Mouse (Mus musculus) heart, adult 11 months (tissue): ENCODE measurements around the gene Chchd3.
A peak's percentile ranks its signal among the peaks of the same experiment; 100 is the strongest.

Source experiments
- DNase-seq: peaks from one replicate; pipeline ENCODE4 v3.0.0; 2022

Gene Chchd3

DNA sequence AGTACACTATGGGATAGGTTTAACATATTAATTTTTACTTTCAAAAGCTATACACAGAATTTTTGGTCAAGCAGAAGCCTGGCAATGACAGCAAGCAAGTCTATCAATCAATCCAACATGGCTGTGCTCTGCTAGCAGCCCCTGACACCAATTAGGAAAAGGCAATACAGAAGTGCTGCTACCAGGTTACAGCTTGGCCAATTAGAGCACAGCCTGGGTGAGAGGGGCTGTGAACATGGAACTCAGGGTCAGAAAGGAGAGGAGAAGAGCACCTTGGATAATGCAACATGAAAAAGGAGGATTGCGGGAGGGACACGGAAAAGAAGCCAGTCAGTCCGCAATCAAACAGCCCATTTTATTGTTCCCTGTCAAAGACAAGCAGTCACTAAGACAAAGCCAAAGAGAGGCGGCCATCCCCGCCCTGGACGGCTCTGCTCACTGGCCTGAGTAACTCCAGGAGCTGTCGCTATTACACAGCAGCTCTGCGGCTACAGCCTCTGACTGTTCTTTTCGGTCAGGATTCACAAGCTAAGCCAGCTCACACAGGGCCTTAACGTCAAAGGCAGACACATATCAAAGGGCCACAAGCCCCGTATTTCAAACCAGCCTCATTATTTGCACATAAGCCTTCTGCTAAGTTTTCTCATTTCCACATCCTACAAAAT, 128.8 kb downstream of the Chchd3 start:
- peak; percentile 87 for DNase-seq

- peak; percentile 56 for DNase-seq
Observed at GRCm38 (mm10) chr6:32922391-32922790, 137.7 kb downstream of the Chchd3 start.

DNA sequence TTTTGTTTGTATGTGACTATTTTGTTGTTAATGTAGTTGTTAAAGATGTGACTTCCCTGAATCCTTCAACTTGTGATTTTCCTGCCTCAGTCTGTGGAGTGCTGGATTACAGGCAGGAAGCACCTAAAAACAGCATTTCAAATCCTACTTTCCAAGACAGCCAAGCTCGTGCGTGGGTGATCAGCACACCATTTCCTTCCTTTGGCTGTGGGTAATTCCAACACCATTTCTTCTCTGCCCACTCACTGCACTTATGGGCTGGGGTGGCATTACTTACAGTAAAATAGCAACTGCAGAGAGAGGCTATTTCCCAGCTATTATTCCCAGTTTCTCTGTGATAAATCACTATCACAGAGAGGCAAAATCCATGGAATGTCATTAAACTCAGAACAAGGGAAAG, 140.0 kb downstream of the Chchd3 start:
- DNase-seq = no peak

DNA sequence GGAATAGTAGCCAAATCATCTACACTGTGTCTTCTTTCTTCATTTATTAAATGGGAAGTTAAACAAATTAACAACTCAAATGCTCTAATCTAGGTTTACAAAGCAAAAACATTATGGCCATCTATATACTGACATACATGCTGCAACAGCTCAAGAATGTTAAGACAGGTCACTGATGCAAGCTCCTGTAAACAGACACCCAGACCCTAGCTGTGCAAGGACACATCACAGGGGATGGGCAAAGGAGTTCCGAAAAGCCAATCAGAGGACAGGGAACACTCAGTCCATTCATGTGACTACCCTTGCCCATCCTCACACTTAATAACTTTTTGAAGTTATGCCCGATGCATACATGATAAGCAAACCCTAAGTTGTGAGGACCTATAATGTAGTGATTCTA, 149.4 kb downstream of the Chchd3 start:
- no peak for DNase-seq

DNA sequence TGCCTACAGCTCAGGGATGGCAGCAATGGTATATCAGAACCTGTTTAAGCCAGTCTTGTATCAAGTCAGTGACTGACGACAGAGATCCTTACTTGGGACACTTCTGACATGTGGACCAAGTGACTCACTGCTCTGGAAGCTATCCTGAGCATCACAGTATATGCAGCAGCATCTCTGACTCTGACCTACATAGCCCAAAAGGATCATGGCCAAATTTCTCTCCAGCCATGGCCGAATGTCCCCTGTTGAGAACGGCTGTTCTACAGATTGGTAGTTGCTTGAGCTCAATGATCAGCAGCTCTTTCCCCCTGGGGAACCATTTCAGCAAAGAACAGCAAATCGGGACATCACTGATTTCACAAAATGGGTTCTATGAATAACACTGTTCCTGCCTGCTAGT, 161.0 kb downstream of the Chchd3 start:
- DNase-seq = no peak

DNA sequence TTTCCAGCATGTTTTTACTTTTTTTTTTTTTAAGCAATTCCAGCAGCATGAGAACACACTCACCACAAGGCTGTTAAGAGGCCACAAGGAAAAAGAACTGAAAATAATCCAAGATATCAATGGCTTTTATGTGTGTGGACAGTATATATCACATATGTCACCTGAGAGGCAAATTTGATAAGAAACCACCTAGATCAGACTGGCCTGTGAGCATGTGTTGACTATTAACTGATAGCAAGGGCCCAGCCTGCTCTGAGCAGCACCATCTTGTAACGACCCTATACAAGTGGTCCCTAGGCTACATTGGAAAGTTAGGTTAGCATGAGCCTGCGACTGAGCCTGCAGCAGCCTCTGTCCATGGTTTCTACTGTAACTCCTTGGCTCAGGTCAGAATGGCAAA, 166.0 kb downstream of the Chchd3 start:
- no peak for DNase-seq

- DNase-seq = no peak
Observed at GRCm38 (mm10) chr6:32890726-32891125, 169.3 kb downstream of the Chchd3 start.

DNA sequence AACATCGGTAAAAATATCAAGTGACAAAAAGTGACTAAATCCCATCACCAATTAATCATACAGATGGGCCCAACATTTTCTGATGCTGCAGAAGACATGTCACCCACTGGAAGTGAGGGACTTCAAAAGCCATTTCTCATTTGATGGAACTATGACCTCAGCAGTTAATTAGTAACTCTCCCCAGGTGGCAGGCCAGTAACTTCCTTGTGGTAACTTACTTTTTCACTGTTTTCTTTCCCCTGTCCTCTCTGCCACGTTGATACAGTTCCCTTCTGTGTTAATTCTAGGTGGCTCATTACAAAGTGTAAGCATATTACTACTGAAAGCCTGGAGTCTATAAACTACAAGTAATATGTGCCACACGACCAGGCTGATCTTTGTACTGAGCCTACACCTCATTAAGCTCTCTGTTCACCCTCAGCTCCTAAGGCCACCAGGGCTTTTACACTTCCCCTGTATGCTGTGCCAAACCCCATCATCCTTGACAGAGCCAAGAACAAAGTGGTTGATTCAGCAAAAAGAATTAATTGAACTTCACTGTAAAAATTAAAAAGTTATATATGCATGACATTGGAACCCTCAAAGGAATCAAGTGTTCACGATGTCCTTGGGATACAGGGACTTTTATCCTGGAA, 171.0 kb downstream of the Chchd3 start:
- no peak for DNase-seq

GRCm38 (mm10) chr6:32878586-32878985, 181.5 kb downstream of the Chchd3 start:
- no peak for DNase-seq

GRCm38 (mm10) chr6:32874176-32874575, 185.9 kb downstream of the Chchd3 start:
- no peak for DNase-seq

GRCm38 (mm10) chr6:32872805-32873204, 187.3 kb downstream of the Chchd3 start:
- no peak for DNase-seq

GRCm38 (mm10) chr6:32850960-32851359, 209.1 kb downstream of the Chchd3 start:
- DNase-seq = no peak

DNA sequence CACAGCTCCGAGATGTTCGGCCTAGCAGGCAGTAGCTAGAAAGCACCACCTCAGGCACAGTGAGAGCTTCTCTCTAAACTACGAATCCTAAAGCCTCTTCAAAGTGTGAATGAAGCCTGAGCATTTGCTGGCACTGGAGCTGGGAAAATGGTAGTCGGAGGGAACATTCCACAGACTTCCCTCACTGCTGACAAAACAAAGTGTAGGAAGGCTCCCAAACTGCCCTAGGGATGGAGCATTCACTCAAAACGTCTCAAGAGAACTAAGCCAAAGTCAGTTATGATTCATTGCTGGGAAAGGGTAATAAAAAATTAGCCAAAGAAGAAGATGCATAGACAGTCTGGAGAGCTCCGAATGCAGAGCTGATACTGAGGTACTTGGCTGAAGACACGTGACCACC, 211.1 kb downstream of the Chchd3 start:
- DNase-seq = no peak

- DNase-seq = no peak
Observed at GRCm38 (mm10) chr6:32845463-32845862, 214.6 kb downstream of the Chchd3 start.

GRCm38 (mm10) chr6:32837939-32838301, 222.1 kb downstream of the Chchd3 start:
- peak; percentile 78 for DNase-seq

- DNase-seq = peak; percentile 87
Observed at GRCm38 (mm10) chr6:32837165-32837938, 222.7 kb downstream of the Chchd3 start.

GRCm38 (mm10) chr6:32823856-32824620, 236.0 kb downstream of the Chchd3 start:
- peak; percentile 78 for DNase-seq

- DNase-seq = peak; percentile 49
Observed at GRCm38 (mm10) chr6:32818961-32819360, 241.1 kb downstream of the Chchd3 start.

- DNase-seq = peak; percentile 91
Observed at GRCm38 (mm10) chr6:32808796-32809195, 251.3 kb downstream of the Chchd3 start.

DNA sequence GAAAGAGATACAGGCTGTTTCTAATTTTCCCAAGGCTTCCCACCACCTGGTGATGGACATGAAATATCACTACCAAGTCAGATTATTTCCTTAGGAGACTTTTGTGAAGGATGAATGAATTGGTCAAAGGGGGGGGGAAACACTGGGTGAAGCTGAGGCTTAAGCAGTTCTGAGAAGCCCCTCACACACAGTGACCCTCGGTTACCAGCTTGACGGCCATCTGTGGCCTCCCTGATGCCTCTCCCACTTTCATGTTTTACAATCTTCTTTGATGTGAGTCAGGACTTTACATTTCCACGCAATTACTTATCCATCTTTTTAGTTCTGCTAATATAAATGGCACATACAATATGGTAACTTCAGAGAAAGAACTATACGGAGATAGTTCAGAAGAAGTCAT, 252.3 kb downstream of the Chchd3 start:
- peak; percentile 55 for DNase-seq

- no peak for DNase-seq
Observed at GRCm38 (mm10) chr6:32803646-32804045, 256.4 kb downstream of the Chchd3 start.

DNA sequence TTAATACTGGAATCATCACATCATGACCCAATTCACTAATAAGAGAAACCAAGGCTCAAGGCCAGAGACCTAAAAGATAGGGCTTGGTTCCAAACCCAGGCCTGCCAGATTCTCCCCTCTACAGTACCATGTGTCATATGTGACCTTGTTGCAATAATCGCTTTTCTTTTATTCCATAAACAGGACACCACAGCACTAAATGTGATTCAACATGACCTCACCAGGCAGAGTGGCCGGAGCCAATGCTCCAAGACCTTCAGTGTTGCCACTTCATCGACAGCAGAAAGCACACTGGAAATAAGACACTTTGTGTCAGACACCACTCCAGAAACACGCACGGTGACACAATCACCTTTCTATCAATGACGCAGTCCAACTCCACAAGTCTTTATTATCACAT, 258.3 kb downstream of the Chchd3 start:
- no peak for DNase-seq

- no peak for DNase-seq
Observed at GRCm38 (mm10) chr6:32797525-32797924, 262.5 kb downstream of the Chchd3 start.
